Comparison of ENCODE assay signal across 12 mouse cellular contexts in genomic region chr14:20873931-20874330, GRCm38 (mm10). TPM values are rescaled to one million over a fixed set of nuclear protein-coding genes. Genes with fewer than 3 reads are reported as not detected.
DNase-seq lines count a peak whose midpoint lies in the region; ATAC-seq and TF ChIP-seq lines count a peak whose summit lies in the region.
"Had no signal": no experiment of that assay in that cellular context is flagged by ENCODE, and none has a peak within 500 bp of the region (broad histone marks: within the 10 kb centered on the region; RNA-seq: fewer than 3 reads in every experiment).

No protein-coding gene starts in this region.

- H3K9ac ChIP-seq in heart, adult 2 months (ENCODE audit: low read depth, low read length) = no peak overlapping the region
- H3K9ac ChIP-seq in heart, postnatal 0 days (replicated peaks; ENCODE audit: low read depth, low read length) = no peak overlapping the region; the same call in 1 of the 2 replicates
- no peak overlapping the region; the same call in 1 of the 2 replicates for H3K9ac ChIP-seq in forebrain, embryonic 13.5 days
- H3K9ac ChIP-seq in kidney, embryonic 16.5 days (replicated peaks; ENCODE audit: low read length) = no peak overlapping the region
- H3K9ac ChIP-seq: midbrain, embryonic 15.5 days; stomach, embryonic 15.5 days had no signal

- no peak for TF ChIP-seq POLR2A in heart, adult 2 months (IDR thresholded peaks at IDR 0.05; ENCODE audit: insufficient read depth, low read depth, low read length)

- peaks cover 7% of the 10 kb centered on the region for H3K4me1 ChIP-seq in heart, adult 2 months (ENCODE audit: control insufficient read depth, insufficient read depth, low read length)
- peaks cover 8% of the 10 kb centered on the region for H3K4me1 ChIP-seq in heart, postnatal 0 days (ENCODE audit: control insufficient read depth, insufficient read depth)
- no peaks in the 10 kb centered on the region for H3K4me1 ChIP-seq in forebrain, embryonic 13.5 days
- H3K4me1 ChIP-seq in kidney, embryonic 16.5 days (ENCODE audit: insufficient read depth, low read length) = peaks cover 11% of the 10 kb centered on the region; the same call in 1 of the 2 replicates
- H3K4me1 ChIP-seq: forebrain, embryonic 10.5 days; midbrain, embryonic 15.5 days had no signal

- H3K4me3 ChIP-seq in heart, adult 2 months = no peak overlapping the region
- H3K4me3 ChIP-seq in heart, postnatal 0 days (ENCODE audit: low read depth, low read length) = no peak overlapping the region
- H3K4me3 ChIP-seq in forebrain, embryonic 13.5 days = no peak overlapping the region
- no peak overlapping the region for H3K4me3 ChIP-seq in kidney, embryonic 16.5 days (ENCODE audit: low read length)
- H3K4me3 ChIP-seq: forebrain, embryonic 10.5 days; midbrain, embryonic 15.5 days; stomach, embryonic 15.5 days had no signal

- no peak for TF ChIP-seq CTCF in heart, adult 2 months (IDR thresholded peaks at IDR 0.05)
- TF ChIP-seq CTCF in heart, postnatal 0 days (IDR thresholded peaks at IDR 0.05; ENCODE audit: low read depth) = no peak

- 28% methylated on average over 6 of the region's 6 CpGs for whole genome bisulfite sequencing in heart, adult 2 months
- 16% methylated on average over 6 of the region's 6 CpGs for WGBS in heart, postnatal 0 days
- 55% methylated on average over 6 of the region's 6 CpGs for WGBS in forebrain, embryonic 13.5 days
- WGBS in kidney, embryonic 16.5 days = 45% methylated on average over 6 of the region's 6 CpGs

- H3K27ac ChIP-seq in heart, adult 2 months = peak overlapping the region; percentile 12
- peak overlapping the region; percentile 28; the same call in 1 of the 2 replicates for H3K27ac ChIP-seq in heart, postnatal 0 days (ENCODE audit: low read depth)
- H3K27ac ChIP-seq in forebrain, embryonic 13.5 days = no peak overlapping the region
- no peak overlapping the region for H3K27ac ChIP-seq in kidney, embryonic 16.5 days (ENCODE audit: low read length)
- H3K27ac ChIP-seq: forebrain, embryonic 10.5 days; midbrain, embryonic 15.5 days; stomach, embryonic 15.5 days had no signal

- intact Hi-C loops in heart, adult 2 months (cut with DNase I) = loop anchor here (1.0 to 10.0 kb wide), 4 partner anchors 38 to 139 kb away; partner anchors contain the start of genes Ndst2 and Plau
- intact Hi-C loops in heart, postnatal 14 days (cut with DNase I) = loop anchor here (1.0 to 5.0 kb wide), 4 partner anchors 71 to 152 kb away; no protein-coding TSS in a partner anchor

- H3K4me2 ChIP-seq in heart, postnatal 0 days (ENCODE audit: low read depth, low read length) = peak overlapping the region; percentile 28
- no peak overlapping the region for H3K4me2 ChIP-seq in forebrain, embryonic 13.5 days
- H3K4me2 ChIP-seq in kidney, embryonic 16.5 days (replicated peaks; ENCODE audit: low read depth, low read length) = no peak overlapping the region
- H3K4me2 ChIP-seq: midbrain, embryonic 15.5 days; stomach, embryonic 15.5 days had no signal

- no peaks in the 10 kb centered on the region for H3K79me2 ChIP-seq in heart, adult 2 months (replicated peaks; ENCODE audit: control insufficient read depth, insufficient read depth, low read length)

- ATAC-seq in heart, postnatal 0 days (ENCODE audit: insufficient read depth, low read depth) = peak; percentile 39; the same call in 1 of the 2 replicates
- no peak for ATAC-seq in forebrain, embryonic 13.5 days
- ATAC-seq in kidney, embryonic 16.5 days (ENCODE audit: low FRiP score, low TSS enrichment) = no peak
- ATAC-seq: Patski had no signal

- H3K36me3 ChIP-seq in heart, adult 2 months (ENCODE audit: control insufficient read depth, insufficient read depth, low read length) = peaks cover 3% of the 10 kb centered on the region; the same call in 1 of the 2 replicates
- no peaks in the 10 kb centered on the region for H3K36me3 ChIP-seq in heart, postnatal 0 days (replicated peaks; ENCODE audit: control insufficient read depth, insufficient read depth, low read length)
- H3K36me3 ChIP-seq in forebrain, embryonic 13.5 days (ENCODE audit: poor library complexity, severe bottlenecking) = no peaks in the 10 kb centered on the region
- no peaks in the 10 kb centered on the region for H3K36me3 ChIP-seq in kidney, embryonic 16.5 days (ENCODE audit: insufficient read depth, low read length)
- H3K36me3 ChIP-seq: forebrain, embryonic 10.5 days; midbrain, embryonic 15.5 days; stomach, embryonic 15.5 days had no signal

- no peak for TF ChIP-seq EP300 in heart, adult 2 months (IDR thresholded peaks at IDR 0.05; ENCODE audit: insufficient read depth, low read depth, low read length)
- no peak for TF ChIP-seq EP300 in heart, postnatal 0 days (IDR thresholded peaks at IDR 0.05; ENCODE audit: low read depth)

- no peaks in the 10 kb centered on the region for H3K27me3 ChIP-seq in heart, adult 2 months (ENCODE audit: control insufficient read depth, insufficient read depth, low read length)
- no peaks in the 10 kb centered on the region for H3K27me3 ChIP-seq in heart, postnatal 0 days (ENCODE audit: control insufficient read depth, insufficient read depth, low read length)
- 0 out of 2 replicates have a peak, but pooled peaks cover 3% of the 10 kb centered on the region for H3K27me3 ChIP-seq in forebrain, embryonic 13.5 days
- no peaks in the 10 kb centered on the region for H3K27me3 ChIP-seq in kidney, embryonic 16.5 days (ENCODE audit: insufficient read depth, low read length)
- H3K27me3 ChIP-seq: midbrain, embryonic 15.5 days; Patski; stomach, embryonic 15.5 days had no signal

- no peaks in the 10 kb centered on the region for H3K9me3 ChIP-seq in heart, postnatal 0 days (replicated peaks; ENCODE audit: control insufficient read depth, low read length)
- H3K9me3 ChIP-seq in forebrain, embryonic 13.5 days (replicated peaks) = no peaks in the 10 kb centered on the region
- H3K9me3 ChIP-seq in kidney, embryonic 16.5 days (ENCODE audit: low read length) = no peaks in the 10 kb centered on the region
- H3K9me3 ChIP-seq: forebrain, embryonic 10.5 days; midbrain, embryonic 15.5 days; stomach, embryonic 15.5 days had no signal

- DNase-seq in heart, adult 2 months = no peak
- DNase-seq in heart, postnatal 14 days = no peak
- peak; percentile 65 for DNase-seq in ovary, adult 18-20 months (ENCODE audit: low spot score)
- DNase-seq in ovary, postnatal 14 days (ENCODE audit: low spot score) = no peak
- no peak for DNase-seq in heart, postnatal 0 days (ENCODE audit: low spot score)
- DNase-seq in skeletal muscle tissue, adult 2 months (ENCODE audit: low read depth, low spot score) = peak; percentile 30

RNA-seq across cellular contexts. Expression of gene Plau, which starts 37.5 kb away (rescaled TPM):
- total RNA-seq in heart, adult 2 months (2021) = 1 to 10 TPM; 3.4 to 6.2 TPM
- 1.8 and 3.5 TPM in 2 replicates for polyA plus RNA-seq in heart, adult 2 months (2012; rRNA removed)
- total RNA-seq in heart, postnatal 14 days (2021) = 1 to 10 TPM; 5.7 to 6.1 TPM
- 3.3 and 4.2 TPM in 2 replicates for total RNA-seq in heart, postnatal 0 days (2014; rRNA removed; ENCODE audit: low replicate concordance)
- 0.84 and 0.89 TPM in 2 replicates for polyA plus RNA-seq in heart, postnatal 0 days (2015; fragmentation: Nextera tagmentation; extraction: Ambion mirVana)
- polyA plus RNA-seq in forebrain, embryonic 13.5 days (2015; fragmentation: Nextera tagmentation; extraction: Ambion mirVana) = 0.27 and 0.35 TPM in 2 replicates
- polyA plus RNA-seq in kidney, embryonic 16.5 days (2015; fragmentation: Nextera tagmentation; extraction: Ambion mirVana) = 21.7 and 21.8 TPM in 2 replicates

RNA-seq across cellular contexts. Expression of gene Vcl, which starts 55.3 kb away (rescaled TPM):
- total RNA-seq in heart, adult 2 months (2021) = 100 to 1,000 TPM; 102 to 103 TPM
- polyA plus RNA-seq in heart, adult 2 months (2012; rRNA removed) = 62.4 and 117 TPM in 2 replicates
- total RNA-seq in heart, postnatal 14 days (2021) = 100 to 1,000 TPM; 132 to 149 TPM
- total RNA-seq in heart, postnatal 0 days (2014; rRNA removed; ENCODE audit: low replicate concordance) = 124 and 140 TPM in 2 replicates
- 42.3 and 50.2 TPM in 2 replicates for polyA plus RNA-seq in heart, postnatal 0 days (2015; fragmentation: Nextera tagmentation; extraction: Ambion mirVana)
- 8.8 and 8.9 TPM in 2 replicates for polyA plus RNA-seq in forebrain, embryonic 13.5 days (2015; fragmentation: Nextera tagmentation; extraction: Ambion mirVana)
- 54.9 and 57.7 TPM in 2 replicates for polyA plus RNA-seq in kidney, embryonic 16.5 days (2015; fragmentation: Nextera tagmentation; extraction: Ambion mirVana)

Comparison
In these comparisons a context has a peak if more than half of its experiments do, and no peak if none do; other contexts are left out.
1. DNase-seq: peak in ovary, adult 18-20 months (single experiment) and skeletal muscle tissue, adult 2 months (single experiment); none in heart, adult 2 months (0 of 2), heart, postnatal 14 days (0 of 2), ovary, postnatal 14 days (single experiment) and heart, postnatal 0 days (single experiment).
2. H3K27ac ChIP-seq: peak in heart, adult 2 months (single experiment) and heart, postnatal 0 days (single experiment); none in forebrain, embryonic 13.5 days (single experiment) and kidney, embryonic 16.5 days (single experiment).